Mouse (Mus musculus): ENCODE results near the gene Exog. TPM values are rescaled to one million over a fixed set of nuclear protein-coding genes. Genes with fewer than 3 reads are reported as not detected.

The Exog gene
- 3.5 and 3.7 TPM in 2 replicates for polyA plus RNA-seq (2012; rRNA removed)

DNA sequence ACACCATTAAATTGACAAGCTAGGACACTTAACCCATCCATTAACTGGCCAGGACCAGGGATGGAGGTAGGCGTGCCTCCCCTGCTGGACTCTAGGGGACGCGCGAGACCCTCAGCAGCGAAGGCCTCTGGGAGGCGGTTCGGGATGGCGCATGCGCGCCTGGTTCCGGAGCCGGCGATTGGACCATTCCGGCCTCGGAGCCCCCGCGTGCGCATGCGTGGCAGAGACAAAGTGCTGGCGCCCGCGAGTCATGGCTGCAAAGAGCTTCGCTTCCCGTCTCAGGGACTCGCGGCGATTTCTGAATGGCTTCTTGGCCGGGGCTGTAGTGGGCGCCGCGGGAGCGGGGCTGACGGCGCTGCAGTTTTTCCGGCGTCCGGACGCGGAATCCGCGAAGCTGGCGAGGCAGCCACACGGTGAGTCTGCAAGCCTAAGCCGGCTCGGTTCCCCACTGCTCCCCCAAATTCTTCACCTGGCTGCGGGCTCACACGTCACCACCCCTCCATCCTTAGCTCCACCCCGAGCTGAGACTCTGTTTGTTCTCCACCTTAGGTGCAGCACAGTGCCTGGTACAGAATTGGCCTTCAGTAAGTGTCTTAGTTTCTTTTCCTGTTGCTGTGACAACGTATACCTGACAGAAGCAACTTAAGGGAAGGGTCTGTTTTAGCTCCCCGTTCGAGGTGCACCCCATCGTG, at the start of gene Exog:
TSS of gene Exog (plus strand) at position 206 of the 692 bp plus-strand sequence.

DNA sequence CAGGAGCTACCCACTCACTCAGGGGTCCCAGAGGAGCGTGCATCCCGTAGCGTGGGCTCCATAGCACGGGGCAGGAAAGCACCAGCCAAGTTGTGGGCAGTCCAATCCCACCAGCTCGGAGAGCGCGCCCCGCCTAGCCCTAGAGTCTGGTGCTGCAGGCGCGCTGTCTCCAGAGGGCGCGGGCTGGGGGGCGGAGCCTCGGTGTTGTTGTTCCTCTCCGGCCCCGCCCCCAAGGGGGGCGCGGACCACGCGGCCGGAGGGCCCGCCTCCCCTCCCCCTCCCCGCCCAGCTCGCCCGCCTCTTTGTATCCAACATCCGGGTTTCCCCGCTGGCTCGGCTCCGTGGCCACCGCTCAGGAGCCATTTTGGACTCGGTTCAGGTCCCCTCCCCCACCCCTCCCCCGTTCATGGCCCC, 42.9 kb upstream of the Exog start, which contains the start of gene Acvr2b:
TSS of gene Acvr2b (plus strand) at position 318 of the 414 bp plus-strand sequence.

Other genes starting within 250 kb of the Exog start
- gene Slc22a13, start 235.8 kb upstream of the Exog start, polyA plus RNA-seq (2012; rRNA removed): 0.10 TPM in 1 of 2 replicates, not detected in the other
- gene Oxsr1, start 122.5 kb upstream of the Exog start, polyA plus RNA-seq (2012; rRNA removed): 15.3 and 15.6 TPM in 2 replicates
- 296 and 538 TPM in 2 replicates for gene Acaa1a, start 105.3 kb upstream of the Exog start, polyA plus RNA-seq (2012; rRNA removed)
- 22.3 and 26.2 TPM in 2 replicates for gene Myd88, start 103.5 kb upstream of the Exog start, polyA plus RNA-seq (2012; rRNA removed)
- gene Xylb, start 87.6 kb upstream of the Exog start, polyA plus RNA-seq (2012; rRNA removed): 7.1 and 12.7 TPM in 2 replicates
- 0.20 and 0.30 TPM in 2 replicates for gene Slc22a14, start 79.4 kb upstream of the Exog start, polyA plus RNA-seq (2012; rRNA removed)
- 11.3 and 13.3 TPM in 2 replicates for gene Acvr2b, start 42.8 kb upstream of the Exog start, polyA plus RNA-seq (2012; rRNA removed)
- gene Scn5a, start 134.1 kb downstream of the Exog start, polyA plus RNA-seq (2012; rRNA removed): 2.1 and 2.7 TPM in 2 replicates

All from ovary, adult 2 months (tissue).